Mouse (Mus musculus): ENCODE data around the gene Pot1a. TPM values are rescaled to one million over a fixed set of nuclear protein-coding genes. Genes with fewer than 3 reads are reported as not detected.

Pot1a gene
- 20.1 and 20.8 TPM in 2 replicates for polyA plus RNA-seq (2015; fragmentation: Nextera tagmentation; extraction: Ambion mirVana)

DNA sequence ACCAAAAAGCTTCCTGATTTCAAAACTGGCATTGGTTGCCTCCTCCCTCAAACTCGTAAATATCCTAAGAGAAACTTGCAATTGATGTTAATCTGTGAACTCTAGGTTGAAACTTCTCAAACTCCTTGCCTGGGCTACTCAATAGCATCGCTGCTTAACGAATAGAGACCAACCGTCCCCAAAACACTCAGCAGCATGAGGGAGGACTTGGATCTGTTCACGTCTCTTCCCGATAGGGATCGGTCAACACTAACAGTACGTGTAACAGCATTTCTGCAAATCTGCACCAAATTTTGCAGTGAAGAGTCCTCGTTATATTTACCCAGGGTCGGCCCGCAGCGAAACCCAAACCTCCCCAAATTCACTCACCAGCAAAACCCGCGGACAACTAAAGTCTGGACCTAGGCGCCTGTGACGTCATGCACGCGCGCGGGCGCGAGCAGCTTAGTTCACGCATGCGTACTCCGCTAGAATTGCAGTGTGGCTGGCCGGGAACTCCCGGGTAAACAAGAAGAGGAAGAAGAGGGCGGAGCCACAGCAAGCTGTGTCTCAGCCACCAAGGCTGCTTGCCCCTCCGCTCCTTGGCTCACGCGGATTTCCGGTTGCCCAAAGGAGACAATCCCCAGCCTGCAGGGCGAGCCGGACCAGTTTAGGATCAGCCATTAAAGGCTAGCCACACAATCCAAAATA is at the start of gene Pot1a:
Pot1a (minus strand) TSS at position 441 of the 690 bp plus-strand sequence.

Other genes starting within 250 kb of the Pot1a start
- gene Gpr37, start 118.5 kb downstream of the Pot1a start, polyA plus RNA-seq (2015; fragmentation: Nextera tagmentation; extraction: Ambion mirVana), result 5.6 and 6.1 TPM in 2 replicates

Data from neural tube, postnatal 0 days (tissue).